Mouse (Mus musculus) lung, postnatal 25 days (tissue): ENCODE data around the gene B130006D01Rik.

ENCODE experiments used
- DNase-seq: peaks from one replicate; pipeline ENCODE4 v3.0.0; 2022; ENCODE audit warnings: low spot score

B130006D01Rik gene

DNA sequence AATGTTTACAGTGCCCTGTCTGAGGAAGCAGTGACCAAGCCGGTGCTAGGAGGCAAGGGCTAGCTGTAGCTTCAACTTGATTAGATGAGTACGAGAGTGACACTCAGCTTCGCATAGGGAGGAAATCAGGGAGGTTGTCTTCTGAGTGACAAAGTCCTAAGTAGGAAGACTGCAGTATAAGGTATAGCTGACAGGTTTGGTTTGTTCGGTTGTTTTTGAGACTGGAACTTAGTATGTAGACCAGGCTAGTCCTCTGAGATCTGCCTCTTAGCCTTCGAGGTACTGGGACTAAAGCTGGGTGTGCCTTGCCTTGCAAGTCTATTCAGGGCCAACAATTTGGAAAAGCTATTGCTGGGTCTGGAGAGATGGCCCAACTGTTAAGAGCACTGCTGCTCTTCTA, at the start of gene B130006D01Rik:
Gene B130006D01Rik, plus strand, starts transcription at position 301 of the 400 bp plus-strand sequence.
- DNase-seq, result no peak

DNA sequence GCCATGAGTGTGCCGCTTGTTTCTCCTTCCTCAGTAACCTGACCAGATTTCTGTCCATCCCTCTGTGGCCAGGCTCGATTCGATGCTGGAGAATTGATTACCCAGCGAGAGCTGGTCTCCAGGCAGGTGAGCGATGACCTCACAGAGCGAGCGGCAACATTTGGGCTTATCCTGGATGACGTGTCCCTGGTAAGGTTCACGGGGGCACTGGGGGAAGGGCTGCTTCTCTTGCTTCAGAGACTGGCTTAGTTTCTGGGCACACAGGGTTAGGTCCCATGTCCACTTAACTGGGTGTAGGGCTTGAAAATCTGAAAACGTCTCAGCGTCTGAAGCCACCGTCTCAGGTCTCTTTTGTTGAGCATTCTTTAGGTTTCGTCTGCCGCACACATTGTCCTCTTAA, 47.9 kb upstream of the B130006D01Rik start:
- no peak for DNase-seq

DNA sequence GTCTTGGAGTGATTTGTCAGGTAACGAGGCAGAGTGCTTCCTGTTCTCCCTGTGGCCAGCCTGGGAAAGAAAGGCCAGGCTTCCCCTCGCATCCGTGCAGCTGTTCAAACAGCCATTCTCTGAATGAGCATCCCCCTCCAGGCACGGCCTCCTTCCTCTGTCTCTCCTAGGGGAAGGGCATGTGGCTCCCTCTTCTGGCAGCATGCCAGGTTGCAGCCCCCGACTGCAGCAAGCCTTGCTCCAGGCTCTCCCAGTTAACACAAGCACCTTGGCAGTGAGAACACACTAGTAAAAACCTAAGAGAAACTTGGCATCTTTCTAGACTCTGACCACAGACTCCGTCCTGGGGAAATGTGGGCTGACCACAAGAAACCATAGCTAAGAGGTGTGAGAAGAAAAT, 47.1 kb upstream of the B130006D01Rik start:
- peak; percentile 24 for DNase-seq

DNA sequence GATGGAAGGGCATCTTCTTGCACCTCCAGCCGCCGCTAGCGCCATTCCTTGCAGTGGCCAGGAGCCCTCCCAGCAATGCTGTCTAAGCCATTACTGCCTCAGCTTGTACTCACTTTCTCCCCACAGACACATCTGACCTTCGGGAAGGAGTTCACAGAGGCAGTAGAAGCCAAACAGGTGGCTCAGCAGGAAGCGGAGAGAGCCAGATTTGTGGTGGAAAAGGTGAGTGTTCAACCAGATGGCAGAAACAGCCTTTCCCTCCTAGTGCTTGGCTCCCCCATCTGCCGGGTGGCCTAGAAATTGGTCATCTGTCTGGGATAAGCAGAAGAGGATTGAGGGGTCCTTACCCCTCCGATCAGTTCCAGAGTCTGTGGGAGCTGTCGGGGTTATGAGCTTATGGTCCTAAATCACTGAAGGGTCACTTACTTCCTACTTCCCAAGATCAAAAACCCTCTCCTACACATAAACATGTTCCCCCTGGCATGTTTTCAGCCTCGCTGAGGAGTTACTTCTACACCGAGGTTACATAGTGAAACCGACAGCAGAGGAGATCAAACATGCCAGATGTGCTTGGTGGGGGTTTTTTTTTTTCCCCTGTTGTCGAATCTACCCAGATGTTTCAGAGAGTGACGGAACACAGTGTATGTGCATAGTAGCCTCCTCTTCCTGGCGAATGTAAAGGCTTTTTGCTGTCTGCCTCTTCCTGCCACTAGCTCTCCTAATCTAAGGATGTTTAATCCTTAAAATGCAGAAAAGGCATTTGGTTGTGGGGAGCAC, 45.3 kb upstream of the B130006D01Rik start:
- no peak for DNase-seq

DNA sequence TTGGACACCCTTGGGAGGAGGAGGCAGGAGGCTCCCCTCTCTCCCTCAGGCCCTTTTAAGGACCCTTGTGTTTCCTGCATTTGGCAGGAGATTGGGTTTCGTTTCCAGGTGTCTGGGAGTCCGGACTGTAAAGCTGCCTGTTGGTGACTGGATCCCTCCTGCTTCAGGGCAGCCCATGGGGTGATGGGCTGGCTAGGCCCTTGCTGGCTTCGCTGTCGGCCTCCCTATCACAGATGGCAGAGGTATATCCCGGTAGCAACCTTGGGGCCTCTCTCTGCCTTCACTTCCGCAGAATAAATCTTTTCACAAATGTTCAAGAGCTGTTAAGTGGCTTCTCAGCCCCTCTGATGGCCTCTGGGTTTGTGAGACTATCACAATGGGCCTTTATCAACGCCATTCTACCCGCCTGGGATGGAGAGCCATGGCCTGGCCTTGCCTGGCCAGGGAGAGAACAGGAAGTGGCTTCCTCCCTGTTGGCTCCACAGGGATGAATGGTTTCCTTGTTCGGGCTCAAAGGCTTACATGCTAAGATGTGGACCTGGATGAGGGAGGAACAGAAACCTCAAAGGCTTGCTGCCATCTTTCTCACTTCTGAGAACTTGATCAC, 41.3 kb upstream of the B130006D01Rik start:
- no peak for DNase-seq

DNA sequence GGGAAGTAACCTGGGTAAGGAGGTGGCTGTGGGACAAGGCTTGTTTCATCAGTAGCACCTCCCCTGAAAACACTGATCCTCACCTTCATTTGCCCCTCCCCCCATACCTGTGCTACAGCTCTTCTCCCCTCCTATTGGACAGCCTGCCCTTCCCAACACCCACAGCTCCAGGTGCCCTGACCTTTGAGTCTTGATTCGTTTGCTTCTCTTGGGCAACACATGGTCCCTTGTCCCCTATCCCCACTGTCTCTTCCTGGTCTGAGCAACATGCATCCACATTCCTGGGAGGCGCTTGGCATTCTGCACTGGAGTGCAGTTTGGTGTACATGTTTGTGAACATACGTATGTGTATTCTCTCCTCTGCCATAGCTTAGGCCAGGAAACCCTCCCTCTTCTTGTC, 40.4 kb upstream of the B130006D01Rik start:
- no peak for DNase-seq

DNA sequence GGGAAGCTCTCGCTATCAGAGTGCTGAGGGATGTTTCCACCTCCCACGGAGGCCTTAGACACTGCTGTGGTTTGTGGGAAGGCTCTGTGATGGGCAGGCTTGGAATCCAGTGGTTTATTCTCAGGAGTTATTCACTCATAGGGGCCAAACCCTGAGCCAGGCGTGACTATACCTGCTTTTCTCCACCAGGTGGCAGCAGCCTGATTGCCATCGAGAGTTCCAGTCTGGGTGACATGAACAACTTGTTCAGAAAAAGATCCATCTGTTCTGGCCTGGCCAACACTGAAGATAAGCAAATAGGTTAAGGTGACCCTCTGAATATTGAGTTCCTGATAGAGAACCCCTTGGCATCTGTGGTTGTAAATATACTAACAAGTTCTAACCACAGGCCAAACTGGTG, 37.4 kb upstream of the B130006D01Rik start:
- peak; percentile 84 for DNase-seq

DNA sequence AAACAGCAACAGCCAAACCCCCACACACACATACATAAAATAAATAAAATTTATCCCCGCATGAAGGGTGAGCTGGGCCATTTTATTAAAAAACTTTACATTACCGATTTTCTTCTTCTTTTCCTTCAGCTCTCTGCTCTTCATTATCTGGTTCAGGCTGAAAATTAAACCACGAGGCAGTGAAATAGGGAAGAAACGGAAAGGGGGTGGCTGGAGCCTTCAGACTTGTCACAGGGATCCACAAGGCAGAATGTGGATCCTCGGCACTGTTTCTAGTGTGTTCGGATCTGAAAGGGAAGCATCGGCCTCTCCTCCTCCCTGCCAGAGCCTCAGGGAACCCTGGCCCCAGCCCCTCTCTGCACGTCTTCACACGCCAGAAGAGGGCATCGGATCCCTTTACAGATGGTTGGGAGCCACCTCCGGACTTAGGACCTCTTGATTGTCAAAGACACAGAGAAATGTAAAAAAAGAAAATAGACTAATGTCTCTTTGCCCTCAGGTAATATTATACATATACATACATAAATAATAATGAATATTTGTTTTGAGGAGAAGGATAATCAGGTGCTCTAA, 36.2 kb upstream of the B130006D01Rik start:
- no peak for DNase-seq

DNA sequence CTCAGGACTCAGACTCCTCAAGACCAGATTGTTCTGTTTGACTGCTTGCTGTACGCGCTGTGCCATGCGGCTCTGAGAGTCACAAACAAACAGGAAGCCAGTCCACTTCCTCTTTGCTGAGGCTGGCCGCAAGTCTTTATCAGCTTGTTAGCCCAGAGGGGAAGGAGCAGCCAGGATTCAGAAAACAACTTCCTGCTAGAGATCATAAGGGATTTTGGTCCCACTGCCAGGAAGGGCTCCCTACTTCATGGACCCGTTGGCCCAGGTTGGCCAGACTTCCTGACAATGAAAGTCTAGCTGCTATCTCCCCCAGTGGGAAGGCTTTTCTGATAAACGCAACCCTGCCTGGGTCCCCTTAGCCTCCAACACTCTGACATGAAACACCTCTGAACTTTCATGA, 34.9 kb upstream of the B130006D01Rik start:
- peak; percentile 81 for DNase-seq

DNA sequence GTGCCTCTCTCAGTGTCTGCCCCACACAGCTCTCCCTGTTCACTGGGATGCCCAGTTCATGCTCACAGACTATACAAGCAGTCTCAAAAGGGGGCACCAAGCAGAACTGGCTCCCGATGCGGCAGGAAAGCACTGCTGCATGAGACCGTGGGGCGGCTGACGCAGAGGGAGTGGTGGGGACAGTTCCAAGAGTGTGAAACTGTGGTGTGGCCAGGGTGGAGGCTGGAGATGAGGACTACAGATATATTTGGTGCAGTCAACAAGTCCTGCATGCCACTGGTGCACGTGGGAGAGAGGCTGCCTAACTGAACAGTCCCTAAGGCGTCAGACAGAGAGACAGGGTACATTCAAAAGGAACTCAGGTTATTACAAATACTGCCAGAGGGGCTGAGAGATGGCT, 34.4 kb upstream of the B130006D01Rik start:
- DNase-seq, result peak; percentile 34

DNA sequence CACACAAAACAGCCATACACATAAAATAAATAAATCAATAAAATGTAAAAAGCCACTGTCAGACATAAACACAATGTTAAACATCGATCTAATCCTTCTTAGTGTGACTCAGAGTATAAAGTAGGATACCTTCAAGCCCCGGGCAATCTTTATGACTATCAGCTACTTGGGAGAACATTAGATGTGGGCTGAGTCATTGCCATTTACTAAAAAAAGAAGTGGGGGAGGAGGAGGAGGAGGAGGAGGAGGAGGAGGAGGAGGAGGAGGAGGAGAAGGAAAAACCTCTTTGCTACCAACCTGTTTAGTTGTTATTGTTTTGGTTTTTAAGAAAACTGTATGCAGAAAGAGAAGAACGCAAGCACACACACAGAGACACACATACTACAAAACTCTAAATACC, 33.8 kb upstream of the B130006D01Rik start:
- no peak for DNase-seq

DNA sequence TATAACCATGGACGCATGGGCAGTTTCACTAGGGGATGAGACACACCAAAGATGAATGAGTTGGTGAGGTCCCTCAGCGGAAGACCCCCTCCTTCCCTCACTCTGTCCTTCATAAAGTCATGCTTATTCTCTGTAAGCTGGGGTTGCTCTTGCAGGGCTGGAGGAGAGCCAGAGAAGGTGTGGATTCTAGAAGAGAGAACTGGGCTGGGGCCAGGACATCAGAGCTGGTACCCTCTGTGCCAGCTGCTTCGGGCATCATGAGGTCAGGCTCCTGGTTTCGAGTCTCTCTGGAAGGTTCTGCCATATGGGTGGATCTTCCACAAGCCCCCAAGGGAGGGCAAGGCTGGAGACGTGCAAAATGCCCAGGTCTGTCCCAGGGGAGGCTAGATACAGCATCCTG, 24.8 kb upstream of the B130006D01Rik start:
- no peak for DNase-seq

DNA sequence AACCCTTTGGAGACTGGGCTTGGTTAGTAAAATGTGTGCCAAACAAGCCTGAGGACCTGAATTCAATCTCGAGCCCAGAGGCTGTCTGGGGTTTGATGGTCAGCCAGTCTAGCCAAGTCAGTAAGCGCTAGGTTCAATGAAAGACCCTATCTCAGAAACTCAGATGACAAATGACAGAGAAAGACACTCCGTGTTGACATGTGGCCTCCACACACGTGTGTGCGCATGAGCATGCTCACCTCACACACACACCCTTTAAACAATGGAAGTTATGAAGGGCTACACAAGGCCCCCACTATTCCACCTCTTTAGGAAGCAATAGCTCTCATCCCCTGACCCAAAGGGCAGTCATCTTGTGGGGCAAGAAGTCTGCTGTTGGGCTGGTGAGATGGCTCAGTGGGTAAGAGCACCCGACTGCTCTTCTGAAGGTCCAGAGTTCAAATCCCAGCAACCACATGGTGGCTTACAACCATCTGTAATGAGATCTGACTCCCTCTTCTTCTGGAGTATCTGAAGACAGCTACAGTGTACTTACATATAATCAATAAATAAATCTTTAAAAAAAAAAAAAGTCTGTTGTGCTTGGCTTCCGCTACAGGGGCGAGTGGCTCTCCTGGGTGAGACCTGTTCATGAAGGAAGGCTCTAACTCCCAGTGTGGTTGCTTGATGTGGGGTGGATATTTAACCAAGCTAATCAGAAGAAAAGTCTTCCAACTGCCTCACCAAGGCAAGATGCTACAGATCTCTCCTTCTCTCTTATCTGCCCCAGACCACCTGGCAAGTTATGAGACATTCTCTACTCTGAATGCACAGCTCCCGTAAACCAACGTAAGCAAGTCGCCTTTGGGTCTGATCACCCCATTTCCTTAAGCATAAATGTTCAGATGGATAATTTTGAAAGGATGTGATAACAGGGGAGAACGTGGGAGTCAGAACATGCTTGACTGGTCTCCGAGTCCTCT, 22.3 kb upstream of the B130006D01Rik start:
- no peak for DNase-seq

DNA sequence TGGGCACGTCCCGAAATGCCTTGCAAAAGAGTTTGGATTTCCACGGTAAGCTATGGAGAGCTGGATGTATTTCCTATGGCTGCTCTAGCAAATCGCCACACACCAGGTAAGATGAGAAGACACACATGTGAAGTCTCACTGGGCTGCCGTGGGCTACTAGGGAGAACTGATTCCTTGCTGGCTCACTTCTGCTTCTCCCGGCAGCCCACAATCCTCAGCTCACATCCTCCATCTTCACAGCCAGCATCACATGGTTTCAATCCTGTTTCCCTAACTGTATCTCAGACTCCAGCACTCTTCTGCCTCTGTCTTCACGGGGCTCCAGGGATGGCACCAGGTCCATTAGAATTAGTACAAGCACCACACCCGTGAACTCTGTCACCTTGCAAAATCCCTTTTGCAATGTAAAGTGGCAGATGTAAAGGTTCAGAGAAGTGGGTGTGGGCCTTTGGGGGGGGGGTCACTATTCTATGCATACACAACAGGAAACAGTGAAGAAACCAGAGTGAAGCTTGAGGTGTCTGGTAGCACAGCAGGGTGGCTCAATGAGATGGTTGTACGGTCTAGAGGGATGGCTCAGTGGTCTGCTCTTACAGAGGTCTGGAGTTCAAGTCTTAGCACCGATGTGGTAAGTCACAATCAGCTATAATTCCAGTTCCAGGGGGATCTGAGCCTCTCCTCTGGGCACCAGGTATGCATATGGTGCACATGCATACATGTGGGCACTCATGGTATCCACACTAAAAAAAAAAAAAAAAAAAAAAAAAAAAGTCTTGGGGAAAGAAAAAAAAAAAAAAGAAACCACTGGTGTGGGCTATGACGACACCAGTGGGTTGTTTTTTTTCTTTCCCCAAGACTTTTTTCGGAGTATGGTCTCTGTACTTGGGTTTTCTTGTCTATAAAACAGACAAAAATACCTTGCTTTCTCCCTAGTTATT, 19.1 kb upstream of the B130006D01Rik start:
- no peak for DNase-seq

DNA sequence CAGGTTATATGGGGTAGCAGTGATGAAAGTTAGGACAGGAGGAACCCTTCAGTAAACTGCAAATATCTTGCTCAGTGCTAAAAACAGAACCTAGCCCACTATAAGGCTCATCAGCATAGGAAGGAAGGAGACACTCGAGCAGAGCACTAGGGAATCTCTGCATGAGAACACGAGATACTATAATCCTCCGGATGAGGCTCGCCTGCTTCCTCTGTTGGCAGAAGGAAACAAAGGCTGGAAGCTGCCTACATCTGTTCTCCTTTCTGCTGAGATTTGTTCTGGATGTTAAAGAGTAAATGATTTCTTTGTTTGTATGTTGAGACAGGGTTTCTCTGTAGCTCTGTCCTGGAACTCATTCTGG, 18.4 kb upstream of the B130006D01Rik start:
- DNase-seq, result no peak

DNA sequence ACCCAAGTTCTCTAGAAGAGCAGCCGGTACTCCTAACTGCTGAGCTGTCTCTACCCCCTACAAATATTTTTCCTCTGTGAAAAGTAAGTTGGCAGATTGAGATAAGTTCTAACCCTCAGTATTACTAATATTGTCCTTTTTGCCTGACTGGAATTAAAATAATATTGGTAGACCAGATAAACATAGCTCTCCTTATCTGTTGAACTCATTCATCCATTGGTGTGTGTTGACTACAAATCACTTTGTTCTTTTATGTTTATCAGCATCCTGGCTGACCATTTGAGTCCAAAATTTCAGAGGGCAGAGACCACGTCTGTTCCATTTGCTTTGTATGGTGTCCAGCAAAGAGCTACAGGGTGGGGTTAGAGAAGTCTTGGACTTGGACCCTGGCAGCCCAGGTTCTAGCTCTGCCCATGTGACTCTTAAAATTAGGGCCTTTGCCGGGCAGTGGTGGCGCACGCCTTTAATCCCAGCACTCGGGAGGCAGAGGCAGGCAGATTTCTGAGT, 13.8 kb upstream of the B130006D01Rik start:
- DNase-seq, result no peak

DNA sequence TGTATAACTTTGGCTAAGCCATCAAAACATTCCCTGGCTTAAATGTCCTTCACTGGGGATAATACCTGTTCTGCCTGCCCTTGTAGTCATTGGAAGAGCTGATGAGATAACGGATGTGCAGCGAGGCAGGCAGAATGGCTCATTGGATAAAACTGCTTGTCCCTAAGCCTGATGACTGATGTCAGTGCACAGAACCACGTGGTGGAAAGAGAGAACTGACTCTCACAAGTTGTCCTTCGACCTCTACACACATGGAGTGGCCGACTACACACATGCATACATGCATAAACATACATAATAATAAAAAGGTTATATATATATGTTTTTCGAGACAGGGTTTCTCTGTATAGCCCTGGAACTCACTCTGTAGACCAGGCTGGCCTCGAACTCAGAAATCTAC, 12.9 kb upstream of the B130006D01Rik start:
- DNase-seq, result no peak

DNA sequence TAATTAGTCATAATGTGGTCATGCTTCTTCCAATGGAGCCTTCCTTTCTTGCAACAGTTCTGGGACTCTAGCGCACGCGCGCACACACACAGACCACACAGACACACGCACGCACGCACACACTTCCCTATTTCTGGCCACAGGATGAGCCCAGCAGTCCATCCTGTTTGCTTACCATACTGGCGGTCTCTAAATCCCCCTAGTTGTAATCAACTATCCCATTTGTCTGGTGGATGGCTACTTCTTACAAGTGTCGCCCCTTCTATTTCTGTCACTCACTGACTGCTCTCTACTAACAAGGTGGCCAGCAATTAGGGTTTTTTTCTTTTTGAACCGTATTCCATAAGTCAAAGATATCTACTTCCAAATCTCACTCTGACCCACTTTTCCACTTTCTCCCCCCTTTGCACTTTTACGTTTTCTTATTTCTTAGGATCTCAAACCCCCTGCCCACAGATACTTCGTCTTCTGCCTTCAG, 11.3 kb upstream of the B130006D01Rik start:
- DNase-seq, result peak; percentile 24

DNA sequence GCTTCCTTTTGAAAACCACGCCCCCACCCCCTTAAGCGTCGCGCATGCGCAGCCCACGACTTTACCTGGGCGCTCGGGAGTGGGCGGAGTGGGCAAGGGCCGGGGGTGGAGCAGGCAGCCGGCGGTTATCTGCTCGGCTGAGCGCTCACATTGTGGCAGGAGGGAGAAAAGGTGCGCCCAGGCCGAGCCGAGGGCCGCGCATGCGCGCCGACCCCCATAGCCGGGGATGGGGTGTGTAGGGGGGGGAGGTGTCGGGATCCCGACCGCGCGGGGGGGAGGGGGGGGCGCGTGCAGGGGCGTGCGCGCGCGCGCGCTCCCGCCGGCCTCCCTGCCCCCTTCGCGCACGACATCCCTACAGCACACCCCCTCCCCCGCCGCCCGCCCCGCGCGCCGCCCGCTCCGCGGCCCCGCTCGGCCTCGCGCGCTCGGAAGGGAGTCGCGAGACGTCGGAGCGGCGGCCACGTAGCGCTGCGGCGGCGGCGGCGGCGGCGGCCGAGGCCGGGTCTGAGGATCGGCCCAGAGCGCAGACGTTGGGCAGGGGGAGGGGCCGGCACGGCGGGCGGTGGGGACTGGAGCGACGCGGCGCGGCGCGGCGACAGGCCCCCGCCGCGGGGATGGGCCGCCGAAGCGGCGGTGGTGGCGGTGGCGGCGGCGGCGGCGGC, 10.7 kb upstream of the B130006D01Rik start, which contains the start of gene Zfp652:
Gene Zfp652, plus strand, starts transcription at position 111 of the 662 bp plus-strand sequence.
- peak; percentile 94 for DNase-seq

DNA sequence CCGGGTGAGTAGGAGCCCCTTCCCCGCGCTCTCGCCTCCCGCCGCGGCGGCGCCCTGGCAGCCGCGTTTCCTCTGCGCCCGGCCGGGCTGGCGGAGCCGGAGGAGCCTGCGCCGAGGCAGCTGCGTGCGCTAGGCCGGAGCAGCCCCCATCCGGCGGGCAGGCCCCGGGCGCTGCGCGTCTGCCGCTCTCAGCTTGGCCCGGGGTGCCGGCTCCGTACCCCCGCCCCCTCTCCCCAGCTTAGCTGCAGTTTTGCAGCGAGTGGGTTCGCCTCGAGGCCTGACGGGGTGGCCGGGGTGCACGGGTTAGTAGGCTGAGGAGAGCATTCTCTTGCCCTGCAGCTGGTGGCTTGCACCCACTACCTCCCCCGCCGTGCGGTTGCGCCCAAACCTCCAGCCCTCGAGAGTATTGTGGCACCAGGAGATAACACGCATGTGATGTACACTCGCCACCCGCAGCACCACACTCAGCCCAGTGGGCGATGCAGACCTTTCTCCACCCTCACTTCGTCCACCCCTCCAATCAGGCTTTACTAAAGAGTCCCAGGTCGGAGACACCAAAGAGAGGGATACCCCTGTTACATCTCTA, 10.1 kb upstream of the B130006D01Rik start:
- peak; percentile 30 for DNase-seq
